Mouse (Mus musculus) thymus, postnatal 10 days (tissue): ENCODE measurements around the gene Dvl1.

Source experiments
- DNase-seq, 2 experiments: peaks; one replicate each; pipeline ENCODE4 v3.0.0; 2021; ENCODE audit warnings: low spot score in 2 of 2

Dvl1 gene

GRCm38 (mm10) chr4:155883587-155883986 lies 36.4 kb downstream of the Dvl1 start:
- DNase-seq: no peak

- DNase-seq: no peak
These were observed 39.1 kb downstream of the Dvl1 start for GRCm38 (mm10) chr4:155886330-155886729.

GRCm38 (mm10) chr4:155887674-155888073 lies 40.5 kb downstream of the Dvl1 start:
- no peak for DNase-seq

GRCm38 (mm10) chr4:155888181-155888580 lies 41.0 kb downstream of the Dvl1 start:
- DNase-seq: no peak

- DNase-seq: no peak
These were observed 42.1 kb downstream of the Dvl1 start for GRCm38 (mm10) chr4:155889316-155889715.

GRCm38 (mm10) chr4:155891011-155891471 lies 43.8 kb downstream of the Dvl1 start:
- DNase-seq: peak; percentile 34 to 50

- DNase-seq: peak; percentile 94 to 99
These were observed 44.4 kb downstream of the Dvl1 start, which contains the start of the genes Pusl1 and Acap3 for GRCm38 (mm10) chr4:155891551-155892001. Gene Pusl1 (minus strand): TSS chr4:155891781. Gene Acap3 (plus strand): TSS chr4:155891822.

GRCm38 (mm10) chr4:155892017-155892416 lies 44.8 kb downstream of the Dvl1 start:
- peak; percentile 78 to 84 for DNase-seq

GRCm38 (mm10) chr4:155892438-155893211 lies 45.4 kb downstream of the Dvl1 start:
- DNase-seq: peak in 1 of 2 experiments; percentile 45

GRCm38 (mm10) chr4:155893212-155893690 lies 46.0 kb downstream of the Dvl1 start:
- no peak for DNase-seq

- DNase-seq: peak; percentile 55 to 58
These were observed 47.2 kb downstream of the Dvl1 start for GRCm38 (mm10) chr4:155894311-155894881.

GRCm38 (mm10) chr4:155895216-155895615 lies 48.0 kb downstream of the Dvl1 start:
- no peak for DNase-seq

- no peak for DNase-seq
These were observed 48.6 kb downstream of the Dvl1 start for GRCm38 (mm10) chr4:155895826-155896225.

GRCm38 (mm10) chr4:155896461-155896860 lies 49.3 kb downstream of the Dvl1 start:
- peak in 1 of 2 experiments; percentile 2 for DNase-seq

GRCm38 (mm10) chr4:155898318-155898717 lies 51.1 kb downstream of the Dvl1 start:
- peak; percentile 0 to 1 for DNase-seq

GRCm38 (mm10) chr4:155899355-155899754 lies 52.2 kb downstream of the Dvl1 start:
- peak in 1 of 2 experiments; percentile 2 for DNase-seq

GRCm38 (mm10) chr4:155901205-155901604 lies 54.0 kb downstream of the Dvl1 start:
- DNase-seq: no peak

- DNase-seq: peak in 1 of 2 experiments; percentile 3
These were observed 56.0 kb downstream of the Dvl1 start for GRCm38 (mm10) chr4:155903246-155903645.

- peak; percentile 2 to 7 for DNase-seq
These were observed 57.3 kb downstream of the Dvl1 start for GRCm38 (mm10) chr4:155904318-155905102.

- peak in 1 of 2 experiments; percentile 2 for DNase-seq
These were observed 58.4 kb downstream of the Dvl1 start for GRCm38 (mm10) chr4:155905634-155906033.

- DNase-seq: peak in 1 of 2 experiments; percentile 2
These were observed 58.9 kb downstream of the Dvl1 start for GRCm38 (mm10) chr4:155906125-155906524.

- no peak for DNase-seq
These were observed 59.8 kb downstream of the Dvl1 start for GRCm38 (mm10) chr4:155907003-155907402.
